9 mouse cellular contexts compared by ENCODE assay signal in genomic region chr11:74725181-74725580, GRCm38 (mm10). TPM values are rescaled to one million over a fixed set of nuclear protein-coding genes. Genes with fewer than 3 reads are reported as not detected.
DNase-seq lines count a peak whose midpoint lies in the region; ATAC-seq and TF ChIP-seq lines count a peak whose summit lies in the region.
"Had no signal": no experiment of that assay in that cellular context is flagged by ENCODE, and none has a peak within 500 bp of the region (broad histone marks: within the 10 kb centered on the region; RNA-seq: fewer than 3 reads in every experiment).

No protein-coding gene starts in this region.

- H3K27ac ChIP-seq in gastrocnemius, adult 2 months: peak overlapping the region; percentile 100
- peak overlapping the region; percentile 100; the same call in 1 of the 2 replicates for H3K27ac ChIP-seq in forebrain, embryonic 14.5 days (ENCODE audit: low read depth, low read length)
- H3K27ac ChIP-seq in limb, embryonic 12.5 days: no peak overlapping the region

- intact Hi-C loops in gastrocnemius, adult 2 months (cut with DNase I): loop anchor here (10.0 kb wide), 1 partner anchor 120 kb away; no protein-coding TSS in a partner anchor

- 64% methylated on average over 5 of the region's 5 CpGs for WGBS in forebrain, embryonic 14.5 days
- WGBS in limb, embryonic 12.5 days: 74% methylated on average over 5 of the region's 5 CpGs

- no peaks in the 10 kb centered on the region for H3K27me3 ChIP-seq in E14TG2a.4 (ENCODE audit: insufficient read depth, low read length)
- H3K27me3 ChIP-seq in forebrain, embryonic 14.5 days (replicated peaks; ENCODE audit: control insufficient read depth, insufficient read depth, low read length): no peaks in the 10 kb centered on the region
- H3K27me3 ChIP-seq in limb, embryonic 12.5 days: no peaks in the 10 kb centered on the region
- H3K27me3 ChIP-seq: embryonic facial prominence, embryonic 15.5 days had no signal

- DNase-seq in gastrocnemius, adult 2 months: no peak
- no peak for DNase-seq in gastrocnemius, adult 18-20 months (ENCODE audit: low spot score)
- DNase-seq in forebrain, embryonic 14.5 days (ENCODE audit: low spot score): no peak
- no peak for DNase-seq in spleen, postnatal 14 days (ENCODE audit: low spot score in 2 of 2)
- no peak for DNase-seq in thymus, postnatal 36 days

- ATAC-seq in forebrain, embryonic 14.5 days: no peak
- ATAC-seq in limb, embryonic 12.5 days (ENCODE audit: insufficient number of reproducible peaks, insufficient read depth, low FRiP score, low TSS enrichment, low read depth): no peak
- ATAC-seq in megakaryocyte progenitor cell, adult 5-6 weeks (replicated peaks; ENCODE audit: poor library complexity): no peak

- peak overlapping the region; percentile 61 for H3K4me2 ChIP-seq in forebrain, embryonic 14.5 days (ENCODE audit: low read length)
- peak overlapping the region; percentile 81 for H3K4me2 ChIP-seq in limb, embryonic 12.5 days

- H3K36me3 ChIP-seq in E14TG2a.4 (ENCODE audit: insufficient read depth, low read length): no peaks in the 10 kb centered on the region
- H3K36me3 ChIP-seq in forebrain, embryonic 14.5 days (ENCODE audit: control insufficient read depth, insufficient read depth, low read length): no peaks in the 10 kb centered on the region
- no peaks in the 10 kb centered on the region for H3K36me3 ChIP-seq in limb, embryonic 12.5 days
- H3K36me3 ChIP-seq: embryonic facial prominence, embryonic 15.5 days had no signal

- H3K9ac ChIP-seq in forebrain, embryonic 14.5 days (ENCODE audit: low read length): peak overlapping the region; percentile 37; the same call in 1 of the 2 replicates
- H3K9ac ChIP-seq in limb, embryonic 12.5 days (replicated peaks): peak overlapping the region; percentile 98; the same call in 1 of the 2 replicates

- H3K9me3 ChIP-seq in E14TG2a.4 (ENCODE audit: low read length): no peaks in the 10 kb centered on the region
- no peaks in the 10 kb centered on the region for H3K9me3 ChIP-seq in forebrain, embryonic 14.5 days (replicated peaks; ENCODE audit: control insufficient read depth, low read length)
- H3K9me3 ChIP-seq in limb, embryonic 12.5 days: no peaks in the 10 kb centered on the region
- H3K9me3 ChIP-seq: embryonic facial prominence, embryonic 15.5 days had no signal

- peaks cover 36% of the 10 kb centered on the region for H3K4me1 ChIP-seq in E14TG2a.4 (replicated peaks; ENCODE audit: low read depth, low read length)
- peaks cover 19% of the 10 kb centered on the region for H3K4me1 ChIP-seq in forebrain, embryonic 14.5 days (ENCODE audit: control insufficient read depth, insufficient read depth, low read length)
- peaks cover 12% of the 10 kb centered on the region for H3K4me1 ChIP-seq in limb, embryonic 12.5 days (replicated peaks)

- H3K4me3 ChIP-seq in gastrocnemius, adult 2 months: peak overlapping the region; percentile 80
- H3K4me3 ChIP-seq in E14TG2a.4 (replicated peaks; ENCODE audit: low read length): peak overlapping the region; percentile 95
- no peak overlapping the region for H3K4me3 ChIP-seq in forebrain, embryonic 14.5 days (ENCODE audit: low read depth, low read length)
- peak overlapping the region; percentile 98; the same call in 1 of the 2 replicates for H3K4me3 ChIP-seq in limb, embryonic 12.5 days (replicated peaks)

- no peak for TF ChIP-seq CTCF in gastrocnemius, adult 2 months (IDR thresholded peaks at IDR 0.05)
- no peak for TF ChIP-seq CTCF in E14TG2a.4 (conservative IDR thresholded peaks at IDR 0.05; ENCODE audit: low read length)

RNA-seq across cellular contexts. Expression of gene Pafah1b1, which starts 0.7 kb away (rescaled TPM):
- 100 to 1,000 TPM; 127 to 141 TPM for total RNA-seq in gastrocnemius, adult 2 months (2021)
- total RNA-seq in gastrocnemius, adult 18-20 months (2021): 100 to 1,000 TPM; 107 to 138 TPM
- 88.2 and 104 TPM in 2 replicates for polyA plus RNA-seq in forebrain, embryonic 14.5 days (2014; fragmentation: Nextera tagmentation; extraction: Ambion mirVana)
- 57.1 and 60.1 TPM in 2 replicates for polyA plus RNA-seq in limb, embryonic 12.5 days (2016; fragmentation: Nextera tagmentation; extraction: Ambion mirVana)
- 47.4 and 49.4 TPM in 2 replicates for total RNA-seq in megakaryocyte progenitor cell, adult 5-6 weeks (2015)
- 49.0 and 51.1 TPM in 2 replicates for total RNA-seq in megakaryocyte progenitor cell, adult 5-6 weeks (2017)

RNA-seq across cellular contexts. Expression of gene Mettl16, which starts 45.4 kb away (rescaled TPM):
- 10 to 100 TPM; 11.5 to 13.6 TPM for total RNA-seq in gastrocnemius, adult 2 months (2021)
- 10 to 100 TPM; 11.1 to 14.2 TPM for total RNA-seq in gastrocnemius, adult 18-20 months (2021)
- polyA plus RNA-seq in forebrain, embryonic 14.5 days (2014; fragmentation: Nextera tagmentation; extraction: Ambion mirVana): 32.1 and 38.8 TPM in 2 replicates
- polyA plus RNA-seq in limb, embryonic 12.5 days (2016; fragmentation: Nextera tagmentation; extraction: Ambion mirVana): 60.6 and 61.6 TPM in 2 replicates
- 13.9 and 14.3 TPM in 2 replicates for total RNA-seq in megakaryocyte progenitor cell, adult 5-6 weeks (2015)
- total RNA-seq in megakaryocyte progenitor cell, adult 5-6 weeks (2017): 36.2 and 45.6 TPM in 2 replicates
